Mouse (Mus musculus) heart, adult 2 months (tissue): ENCODE results near the gene Dtnbp1.

Experiments used
- CTCF ChIP-seq: fragments of 200-600 bp; IDR thresholded peaks from 2 replicates; pipeline ENCODE4 v1.8.1; 2022; ENCODE audit warnings: antibody characterized with exemption, mild to moderate bottlenecking, moderate library complexity
- EP300 ChIP-seq: fragments of 200-500 bp; IDR thresholded peaks from 2 replicates; pipeline ENCODE4 v1.6.1; 2011; ENCODE audit warnings: low read depth, low read length, control low read depth; ENCODE audit not compliant: insufficient read depth
- POLR2A ChIP-seq: fragments of 200-500 bp; IDR thresholded peaks from 2 replicates; pipeline ENCODE4 v1.6.1; 2011; ENCODE audit warnings: mild to moderate bottlenecking, low read depth, low read length, control low read depth; ENCODE audit not compliant: insufficient read depth

DNA sequence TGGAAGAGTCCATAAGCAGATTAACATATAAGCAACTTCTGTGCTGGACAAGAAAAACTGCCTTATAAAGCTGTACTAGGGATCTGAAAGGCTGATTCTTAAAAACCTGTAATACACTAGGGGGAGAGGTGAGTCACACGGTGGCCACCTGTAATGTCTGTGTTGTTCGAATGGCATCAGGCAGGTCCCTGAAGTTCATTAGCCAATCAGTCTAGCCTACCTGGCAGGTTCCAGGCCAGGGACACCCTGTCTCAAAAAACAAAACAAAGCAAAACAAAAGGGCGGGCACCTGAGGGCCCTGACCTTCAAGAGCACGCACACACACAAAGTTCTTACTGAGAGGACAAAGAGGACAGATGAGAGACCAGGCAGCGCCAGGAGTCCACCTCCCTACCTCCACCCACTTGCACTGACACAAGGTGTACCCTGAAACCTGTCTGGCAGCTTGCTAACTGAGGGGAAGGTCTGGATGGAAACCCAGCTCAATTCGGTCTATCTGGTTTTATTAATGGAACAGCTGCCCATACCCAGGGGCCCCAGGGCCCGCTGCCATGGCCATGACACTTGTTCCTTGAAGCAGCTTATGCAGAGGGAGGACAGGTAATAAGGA is 11.8 kb downstream of the Dtnbp1 start:
- TF ChIP-seq CTCF = no peak
- no peak for TF ChIP-seq POLR2A
- no peak for TF ChIP-seq EP300
